Mouse (Mus musculus): ENCODE results near the gene Kctd13. TPM values are rescaled to one million over a fixed set of nuclear protein-coding genes. Genes with fewer than 3 reads are reported as not detected.

Kctd13 gene
- polyA plus RNA-seq, 2 experiments, result 14.2 to 21.4 TPM

DNA sequence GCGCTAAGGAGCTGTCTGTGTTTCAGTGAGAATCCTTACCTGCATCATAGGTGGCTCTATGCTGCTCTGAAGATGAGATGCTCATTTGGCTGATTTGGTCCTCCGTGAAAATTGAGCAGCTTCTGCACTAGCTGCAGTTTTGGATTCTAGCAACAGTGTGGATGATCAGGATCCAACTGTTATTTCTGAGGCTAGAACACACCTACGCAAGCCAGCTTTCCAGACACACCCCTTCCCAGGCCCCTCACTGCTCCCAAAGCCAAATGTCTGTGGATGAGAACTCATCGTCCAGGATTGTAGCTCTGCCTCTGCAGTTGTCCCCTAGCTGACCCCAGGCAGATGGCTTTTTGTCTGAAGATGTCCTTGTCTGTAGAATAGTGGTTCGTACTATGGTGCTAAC, 32.4 kb downstream of the Kctd13 start:
- Histone ChIP-seq H3K9ac (ENCODE audit: low read depth, low read length, severe bottlenecking) (no peak overlapping the region), H3K27me3 (ENCODE audit: control insufficient read depth, insufficient read depth, low read length) (peaks cover 20% of the 10 kb centered on the region), H3K36me3 (ENCODE audit: control insufficient read depth, insufficient read depth, low read length) (no peaks in the 10 kb centered on the region), H3K9me3 (ENCODE audit: control insufficient read depth, low read length) (no peaks in the 10 kb centered on the region), H3K4me3 (replicated peaks; ENCODE audit: low read length) (no peak overlapping the region), H3K4me2 (replicated peaks; ENCODE audit: low read depth, low read length, severe bottlenecking) (no peak overlapping the region), H3K4me1 (ENCODE audit: control insufficient read depth, insufficient read depth, low read length) (no peaks in the 10 kb centered on the region), H3K27ac (replicated peaks; ENCODE audit: low read depth, low read length) (no peak overlapping the region)
- TF ChIP-seq POLR2A (IDR thresholded peaks at IDR 0.05; ENCODE audit: borderline replicate concordance, extremely low read depth, insufficient read depth, insufficient read length), result no peak
- DNase-seq (ENCODE audit: low spot score) (no peak), ATAC-seq (ENCODE audit: low FRiP score, low read depth) (no peak)
- WGBS, result 84% methylated on average over 5 of the region's 5 CpGs

GRCm38 (mm10) chr7:126961965-126962364, 33.3 kb downstream of the Kctd13 start:
- Histone ChIP-seq H3K27me3 (ENCODE audit: control insufficient read depth, insufficient read depth, low read length) (peaks cover 20% of the 10 kb centered on the region), H3K4me2 (replicated peaks; ENCODE audit: low read depth, low read length, severe bottlenecking) (no peak overlapping the region), H3K9ac (ENCODE audit: low read depth, low read length, severe bottlenecking) (no peak overlapping the region), H3K27ac (replicated peaks; ENCODE audit: low read depth, low read length) (no peak overlapping the region), H3K4me3 (replicated peaks; ENCODE audit: low read length) (no peak overlapping the region), H3K4me1 (ENCODE audit: control insufficient read depth, insufficient read depth, low read length) (no peaks in the 10 kb centered on the region), H3K9me3 (ENCODE audit: control insufficient read depth, low read length) (no peaks in the 10 kb centered on the region), H3K36me3 (ENCODE audit: control insufficient read depth, insufficient read depth, low read length) (no peaks in the 10 kb centered on the region)
- no peak for TF ChIP-seq POLR2A (IDR thresholded peaks at IDR 0.05; ENCODE audit: borderline replicate concordance, extremely low read depth, insufficient read depth, insufficient read length)
- ATAC-seq (ENCODE audit: low FRiP score, low read depth) (no peak), DNase-seq (ENCODE audit: low spot score) (no peak)
- WGBS, result 81% methylated on average over 4 of the region's 4 CpGs

- Histone ChIP-seq H3K4me3 (replicated peaks; ENCODE audit: low read length) (no peak overlapping the region; the same call in 1 of the 2 replicates), H3K4me1 (ENCODE audit: control insufficient read depth, insufficient read depth, low read length) (no peaks in the 10 kb centered on the region), H3K27ac (replicated peaks; ENCODE audit: low read depth, low read length) (no peak overlapping the region), H3K9ac (ENCODE audit: low read depth, low read length, severe bottlenecking) (no peak overlapping the region), H3K9me3 (ENCODE audit: control insufficient read depth, low read length) (no peaks in the 10 kb centered on the region), H3K36me3 (ENCODE audit: control insufficient read depth, insufficient read depth, low read length) (no peaks in the 10 kb centered on the region), H3K4me2 (replicated peaks; ENCODE audit: low read depth, low read length, severe bottlenecking) (peak overlapping the region; percentile 26), H3K27me3 (ENCODE audit: control insufficient read depth, insufficient read depth, low read length) (peaks cover 20% of the 10 kb centered on the region)
- ATAC-seq (ENCODE audit: low FRiP score, low read depth), result no peak
- no peak for TF ChIP-seq POLR2A (IDR thresholded peaks at IDR 0.05; ENCODE audit: borderline replicate concordance, extremely low read depth, insufficient read depth, insufficient read length)
- WGBS, result 20% methylated on average over 19 of the region's 19 CpGs
- DNase-seq (ENCODE audit: low spot score), result peak; percentile 23
Measured at GRCm38 (mm10) chr7:126963548-126964286, 35.0 kb downstream of the Kctd13 start.

GRCm38 (mm10) chr7:126965568-126965967, 36.9 kb downstream of the Kctd13 start:
- 61% methylated on average over 3 of the region's 3 CpGs for WGBS
- H3K9ac ChIP-seq (ENCODE audit: low read depth, low read length, severe bottlenecking), result no peak overlapping the region
- H3K4me3 ChIP-seq (replicated peaks; ENCODE audit: low read length), result no peak overlapping the region
- no peak for TF ChIP-seq POLR2A (IDR thresholded peaks at IDR 0.05; ENCODE audit: borderline replicate concordance, extremely low read depth, insufficient read depth, insufficient read length)
- H3K36me3 ChIP-seq (ENCODE audit: control insufficient read depth, insufficient read depth, low read length), result no peaks in the 10 kb centered on the region
- DNase-seq (ENCODE audit: low spot score), result no peak
- H3K4me2 ChIP-seq (replicated peaks; ENCODE audit: low read depth, low read length, severe bottlenecking), result no peak overlapping the region
- no peaks in the 10 kb centered on the region for H3K4me1 ChIP-seq (ENCODE audit: control insufficient read depth, insufficient read depth, low read length)
- no peaks in the 10 kb centered on the region for H3K9me3 ChIP-seq (ENCODE audit: control insufficient read depth, low read length)
- peaks cover 20% of the 10 kb centered on the region for H3K27me3 ChIP-seq (ENCODE audit: control insufficient read depth, insufficient read depth, low read length)
- no peak for ATAC-seq (ENCODE audit: low FRiP score, low read depth)
- no peak overlapping the region for H3K27ac ChIP-seq (replicated peaks; ENCODE audit: low read depth, low read length)

- no peak for TF ChIP-seq POLR2A (IDR thresholded peaks at IDR 0.05; ENCODE audit: borderline replicate concordance, extremely low read depth, insufficient read depth, insufficient read length)
- Histone ChIP-seq H3K4me1 (ENCODE audit: control insufficient read depth, insufficient read depth, low read length) (no peaks in the 10 kb centered on the region), H3K27me3 (ENCODE audit: control insufficient read depth, insufficient read depth, low read length) (peaks cover 20% of the 10 kb centered on the region), H3K9me3 (ENCODE audit: control insufficient read depth, low read length) (no peaks in the 10 kb centered on the region), H3K4me2 (replicated peaks; ENCODE audit: low read depth, low read length, severe bottlenecking) (no peak overlapping the region), H3K4me3 (replicated peaks; ENCODE audit: low read length) (no peak overlapping the region), H3K9ac (ENCODE audit: low read depth, low read length, severe bottlenecking) (no peak overlapping the region), H3K27ac (replicated peaks; ENCODE audit: low read depth, low read length) (no peak overlapping the region), H3K36me3 (ENCODE audit: control insufficient read depth, insufficient read depth, low read length) (no peaks in the 10 kb centered on the region)
- WGBS, result 69% methylated on average over 6 of the region's 6 CpGs
- no peak for ATAC-seq (ENCODE audit: low FRiP score, low read depth)
- DNase-seq (ENCODE audit: low spot score), result no peak
Measured at GRCm38 (mm10) chr7:126967361-126967760, 38.7 kb downstream of the Kctd13 start.
